Mouse (Mus musculus) c-Kit-positive CD71-negative TER-119-negative erythroid progenitor cells, embryonic 14.5 days (primary cell): ENCODE results near the gene Txn2.

Experiments
- DNase-seq: peaks from one replicate; pipeline ENCODE4 v3.0.0-alpha.2; 2013; ENCODE audit warnings: low read depth

Gene Txn2

GRCm38 (mm10) chr15:77933770-77934169 is 5.0 kb upstream of the Txn2 start:
- peak; percentile 88 for DNase-seq

GRCm38 (mm10) chr15:77933222-77933621 is 4.4 kb upstream of the Txn2 start:
- no peak for DNase-seq

GRCm38 (mm10) chr15:77931689-77932016 is 2.8 kb upstream of the Txn2 start:
- no peak for DNase-seq

GRCm38 (mm10) chr15:77930986-77931688 is 2.3 kb upstream of the Txn2 start:
- DNase-seq: no peak

- no peak for DNase-seq
Observed at GRCm38 (mm10) chr15:77929804-77930203, 998 bp upstream of the Txn2 start.

GRCm38 (mm10) chr15:77928091-77928490 is 715 bp downstream of the Txn2 start:
- DNase-seq: no peak

- DNase-seq: no peak
Observed at GRCm38 (mm10) chr15:77926921-77927320, 1.9 kb downstream of the Txn2 start.

- no peak for DNase-seq
Observed at GRCm38 (mm10) chr15:77925195-77925594, 3.6 kb downstream of the Txn2 start.

- no peak for DNase-seq
Observed at GRCm38 (mm10) chr15:77923267-77924035, 5.4 kb downstream of the Txn2 start.

GRCm38 (mm10) chr15:77922710-77923109 is 6.1 kb downstream of the Txn2 start:
- no peak for DNase-seq

GRCm38 (mm10) chr15:77921636-77922035 is 7.2 kb downstream of the Txn2 start:
- no peak for DNase-seq

GRCm38 (mm10) chr15:77920511-77921462 is 8.0 kb downstream of the Txn2 start:
- no peak for DNase-seq

GRCm38 (mm10) chr15:77919441-77919840 is 9.4 kb downstream of the Txn2 start:
- DNase-seq: no peak

- DNase-seq: peak; percentile 83
Observed at GRCm38 (mm10) chr15:77916851-77917544, 11.8 kb downstream of the Txn2 start.

GRCm38 (mm10) chr15:77915287-77915686 is 13.5 kb downstream of the Txn2 start:
- no peak for DNase-seq

GRCm38 (mm10) chr15:77914507-77914906 is 14.3 kb downstream of the Txn2 start:
- DNase-seq: no peak

- no peak for DNase-seq
Observed at GRCm38 (mm10) chr15:77913054-77913453, 15.8 kb downstream of the Txn2 start.

- no peak for DNase-seq
Observed at GRCm38 (mm10) chr15:77912585-77912984, 16.2 kb downstream of the Txn2 start.

- no peak for DNase-seq
Observed at GRCm38 (mm10) chr15:77912048-77912447, 16.8 kb downstream of the Txn2 start.

GRCm38 (mm10) chr15:77911065-77911464 is 17.7 kb downstream of the Txn2 start:
- DNase-seq: no peak

GRCm38 (mm10) chr15:77907646-77908518 is 20.9 kb downstream of the Txn2 start:
- DNase-seq: no peak
